Mouse (Mus musculus) megakaryocyte, embryonic 14.5 days (primary cell): ENCODE measurements around the gene Nanog.

Experiments used
- FLI1 ChIP-seq: IDR thresholded peaks from 2 replicates; pipeline ENCODE4 v1.6.1; 2012; ENCODE audit warnings: low read length, inconsistent platforms, mixed read lengths
- GATA1 ChIP-seq: IDR thresholded peaks from 3 replicates; pipeline ENCODE4 v1.6.1; 2012; ENCODE audit warnings: mixed read lengths, low read length, inconsistent platforms, borderline replicate concordance

- no peak for TF ChIP-seq FLI1
- TF ChIP-seq GATA1 = no peak
These were observed at the start of gene Nanog for GRCm38 (mm10) chr6:122707036-122707800.
